Mouse (Mus musculus) lung, adult 2 months (tissue): ENCODE data around the gene Gm13285. TPM values are rescaled to one million over a fixed set of nuclear protein-coding genes. Genes with fewer than 3 reads are reported as not detected.
"Not testable (repeated sequence)": the region's sequence is repeated elsewhere in the genome, so short reads cannot be mapped to it uniquely, and the experiment has no call there.

Experiments used
- DNase-seq: peaks from one replicate; pipeline ENCODE4 v3.0.0; 2022
- H3K4me1 ChIP-seq: fragments of 200-500 bp; 2 replicates; pipeline ENCODE4 v1.6.1; 2011; ENCODE audit warnings: low read length; ENCODE audit not compliant: control insufficient read depth, insufficient read depth
- H3K4me3 ChIP-seq: fragments of 200-500 bp; replicated peaks from 2 replicates; pipeline ENCODE3; 2011; ENCODE audit warnings: low read depth, mild to moderate bottlenecking, control low read depth, low read length; ENCODE audit errors: extremely low read depth
- CTCF ChIP-seq: fragments of 200-500 bp; IDR thresholded peaks from 2 replicates; pipeline ENCODE4 v1.5.1; 2011; ENCODE audit warnings: mild to moderate bottlenecking, low read length, control low read depth; ENCODE audit not compliant: insufficient read depth
- POLR2A ChIP-seq: fragments of 200-500 bp; IDR thresholded peaks from 2 replicates; pipeline ENCODE4 v1.6.1; 2011; ENCODE audit warnings: low read depth, mild to moderate bottlenecking, control low read depth, low read length, borderline replicate concordance; ENCODE audit errors: extremely low read depth
- WGBS: fragments of 180-500 bp; shearing (Covaris S2); methylation state at CpG from one replicate; pipeline ENCODE4 v1.1.7; 2018; 5-methylcytosine and 5-hydroxymethylcytosine counted together
- polyA plus RNA-seq: library from polyadenylated mRNA; depleted of rRNA; stranded (reverse); fragments of >200 nt; gene quantifications from 2 replicates; pipeline ENCODE4 v1.2.3, GENCODE M21; 2012

Gene Gm13285
- polyA plus RNA-seq, 1 experiment, result not detected

GRCm38 (mm10) chr4:88815928-88816327 is 16.5 kb downstream of the Gm13285 start, which contains the start of gene Ifna7:
Gene Ifna7, plus strand, starts transcription at chr4:88816228.
- Histone ChIP-seq H3K4me3 (no peak within 1 kb of the TSS), H3K4me1 (no peaks in the 10 kb centered on the region)
- DNase-seq, result no peak
- 41% methylated on average over 3 of the region's 3 CpGs for WGBS
- TF ChIP-seq CTCF (no peak), POLR2A (no peak)

- H3K4me3 ChIP-seq, result no peak within 1 kb of the TSS
- whole genome bisulfite sequencing, result 73% methylated on average over 1 of the region's 1 CpGs
- no peak for TF ChIP-seq POLR2A
- no peak for TF ChIP-seq CTCF
- no peak for DNase-seq
- H3K4me1 ChIP-seq, result no peaks in the 10 kb centered on the region
These were observed 20.2 kb downstream of the Gm13285 start, which contains the start of gene Ifna11 for GRCm38 (mm10) chr4:88819659-88820058. Gene Ifna11, plus strand, starts transcription at chr4:88819959.

- DNase-seq, result no peak
- Histone ChIP-seq H3K4me3 (no peak overlapping the region), H3K4me1 (no peaks in the 10 kb centered on the region)
- 19% methylated on average over 4 of the region's 4 CpGs for WGBS
- TF ChIP-seq CTCF (no peak), POLR2A (no peak)
These were observed 23.5 kb downstream of the Gm13285 start for GRCm38 (mm10) chr4:88822995-88823394.

GRCm38 (mm10) chr4:88827116-88827515 is 27.7 kb downstream of the Gm13285 start, which contains the start of gene Ifna6:
Gene Ifna6, plus strand, starts transcription at chr4:88827416.
- H3K4me1 ChIP-seq, DNase-seq, H3K4me3 ChIP-seq: not testable (repeated sequence)

- Histone ChIP-seq H3K4me3 (no peak overlapping the region), H3K4me1 (no peaks in the 10 kb centered on the region)
- WGBS, result 18% methylated on average over 4 of the region's 4 CpGs
- DNase-seq, result peak; percentile 9
- no peak for TF ChIP-seq POLR2A
- 0 out of 2 replicates have a peak, but pooled peaks have one; percentile 7 for TF ChIP-seq CTCF
These were observed 31.1 kb downstream of the Gm13285 start for GRCm38 (mm10) chr4:88830523-88830922.

GRCm38 (mm10) chr4:88835225-88835624 is 35.8 kb downstream of the Gm13285 start, which contains the start of gene Ifna5:
Gene Ifna5, plus strand, starts transcription at chr4:88835525.
- not testable (repeated sequence) for DNase-seq, H3K4me1 ChIP-seq, H3K4me3 ChIP-seq
- 77% methylated on average over 1 of the region's 1 CpGs for WGBS

GRCm38 (mm10) chr4:88838828-88839227 is 39.4 kb downstream of the Gm13285 start:
- H3K4me1 ChIP-seq, result no peaks in the 10 kb centered on the region
- no peak for TF ChIP-seq CTCF
- TF ChIP-seq POLR2A, result no peak
- no peak overlapping the region for H3K4me3 ChIP-seq
- WGBS, result 34% methylated on average over 3 of the region's 3 CpGs
- DNase-seq, result peak; percentile 8

GRCm38 (mm10) chr4:88840058-88840457 is 40.6 kb downstream of the Gm13285 start:
- no peaks in the 10 kb centered on the region for H3K4me1 ChIP-seq
- H3K4me3 ChIP-seq, result no peak overlapping the region
- DNase-seq, result no peak
- TF ChIP-seq CTCF (no peak), POLR2A (no peak)
- WGBS, result 44% methylated on average over 3 of the region's 3 CpGs

- no peaks in the 10 kb centered on the region for H3K4me1 ChIP-seq
- DNase-seq, result no peak
- H3K4me3 ChIP-seq, result no peak within 1 kb of the TSS
- TF ChIP-seq CTCF (no peak), POLR2A (no peak)
- 39% methylated on average over 2 of the region's 2 CpGs for WGBS
These were observed 42.0 kb downstream of the Gm13285 start, which contains the start of gene Ifna4 for GRCm38 (mm10) chr4:88841438-88841911. Gene Ifna4, plus strand, starts transcription at chr4:88841861.

- no peak for DNase-seq
- no peaks in the 10 kb centered on the region for H3K4me1 ChIP-seq
- 35% methylated on average over 2 of the region's 2 CpGs for WGBS
- no peak for TF ChIP-seq CTCF
- TF ChIP-seq POLR2A, result no peak
- H3K4me3 ChIP-seq, result no peak overlapping the region
These were observed 45.9 kb downstream of the Gm13285 start for GRCm38 (mm10) chr4:88845334-88845733.
